Mouse (Mus musculus) adrenal gland, postnatal 36 days (tissue): ENCODE data around the gene Edf1. TPM values are rescaled to one million over a fixed set of nuclear protein-coding genes. Genes with fewer than 3 reads are reported as not detected.

Experiments
- DNase-seq, 2 experiments: peaks; one replicate each; pipeline ENCODE4 v3.0.0; 2021; ENCODE audit warnings: mixed read lengths in 1 of 2
- total RNA-seq, 2 experiments: library from RNA; stranded (reverse); gene quantifications; 2 replicates each; pipeline ENCODE4 v1.2.3; 2021

Edf1 gene
- total RNA-seq, 2 experiments from 2014 or later: 276 to 288 TPM

DNA sequence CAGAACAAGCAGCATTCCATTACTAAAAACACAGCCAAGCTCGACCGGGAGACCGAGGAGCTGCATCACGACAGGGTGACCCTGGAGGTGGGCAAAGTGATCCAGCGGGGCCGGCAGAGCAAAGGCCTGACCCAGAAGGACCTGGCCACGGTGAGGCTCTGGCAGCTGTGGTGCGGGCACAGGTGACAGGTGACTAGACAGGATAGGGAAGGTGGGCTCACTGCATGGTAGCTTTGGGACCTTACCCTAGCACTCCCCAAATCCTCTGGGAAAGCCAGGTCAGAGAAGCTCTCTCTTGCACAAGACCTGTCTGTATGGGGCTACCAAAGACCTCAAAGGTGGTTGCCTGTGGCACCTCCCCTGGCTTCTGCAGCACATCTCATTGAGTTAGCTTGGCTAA lies 2.9 kb downstream of the Edf1 start:
- no peak for DNase-seq

GRCm38 (mm10) chr2:25561946-25562345 lies 4.3 kb downstream of the Edf1 start:
- no peak for DNase-seq

- DNase-seq: no peak
Measured at GRCm38 (mm10) chr2:25565741-25566140, 8.1 kb downstream of the Edf1 start.

- DNase-seq: no peak
Measured at GRCm38 (mm10) chr2:25566558-25566957, 8.9 kb downstream of the Edf1 start.

- DNase-seq: no peak
Measured at GRCm38 (mm10) chr2:25568473-25569019, 10.9 kb downstream of the Edf1 start.

DNA sequence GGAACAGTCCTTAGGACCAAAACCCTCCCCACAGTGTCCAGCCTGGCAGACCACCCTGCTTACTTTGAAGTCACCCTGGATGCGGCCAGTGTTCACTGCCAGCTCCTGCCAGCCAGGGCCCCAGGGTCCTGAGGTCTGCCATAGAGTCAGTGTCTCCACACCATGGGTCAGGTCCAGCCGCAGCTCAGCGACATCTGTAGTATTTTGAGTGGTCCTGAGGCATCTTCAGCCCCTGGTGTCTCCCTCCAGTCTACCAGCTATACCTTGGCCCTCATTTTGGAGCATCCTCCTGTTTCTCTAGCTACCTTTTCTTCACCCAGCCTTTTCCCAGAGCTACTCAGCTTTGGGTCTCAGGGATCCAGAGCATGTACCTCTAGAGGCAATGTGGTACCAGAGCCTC lies 11.7 kb downstream of the Edf1 start:
- no peak for DNase-seq

DNA sequence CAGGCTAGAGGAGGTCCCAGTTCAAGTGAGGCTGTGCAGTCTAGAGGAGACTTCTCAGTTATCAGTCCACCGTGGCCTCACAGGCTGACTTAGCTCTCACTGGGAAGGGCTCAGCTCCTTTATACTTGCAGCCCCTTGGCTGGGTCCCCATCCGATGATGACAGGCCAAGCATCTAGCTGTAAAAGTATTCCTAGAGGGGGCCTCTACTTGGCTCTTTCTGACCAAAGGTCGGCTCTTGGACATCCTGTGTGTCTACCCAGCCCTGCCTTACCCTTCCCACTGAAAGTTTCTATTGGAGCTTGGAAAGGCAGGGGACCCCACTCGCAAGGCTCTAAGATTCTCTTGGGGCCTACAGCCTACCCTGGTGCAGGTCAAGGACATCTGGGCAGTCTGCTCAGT lies 13.6 kb downstream of the Edf1 start:
- DNase-seq: no peak

DNA sequence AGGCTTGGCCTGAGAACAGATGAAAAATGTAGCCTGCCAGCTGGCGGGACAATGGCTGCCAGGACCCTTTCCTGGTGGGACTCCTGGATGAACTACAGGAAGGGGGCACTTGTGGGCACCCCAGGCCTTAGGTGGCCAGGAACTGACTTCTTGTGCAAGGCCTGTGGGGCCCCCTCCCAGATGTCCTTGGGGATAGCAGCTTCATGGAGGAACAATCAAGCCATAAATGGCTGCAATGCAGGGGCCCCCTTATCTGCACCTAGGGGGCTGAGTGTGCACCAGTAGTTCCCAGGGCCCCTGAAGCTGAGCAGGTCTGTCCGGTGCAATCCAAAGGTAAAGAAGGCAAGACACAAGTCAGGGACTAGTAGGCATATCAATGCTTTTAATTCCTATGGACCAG lies 15.4 kb downstream of the Edf1 start:
- DNase-seq: no peak

DNA sequence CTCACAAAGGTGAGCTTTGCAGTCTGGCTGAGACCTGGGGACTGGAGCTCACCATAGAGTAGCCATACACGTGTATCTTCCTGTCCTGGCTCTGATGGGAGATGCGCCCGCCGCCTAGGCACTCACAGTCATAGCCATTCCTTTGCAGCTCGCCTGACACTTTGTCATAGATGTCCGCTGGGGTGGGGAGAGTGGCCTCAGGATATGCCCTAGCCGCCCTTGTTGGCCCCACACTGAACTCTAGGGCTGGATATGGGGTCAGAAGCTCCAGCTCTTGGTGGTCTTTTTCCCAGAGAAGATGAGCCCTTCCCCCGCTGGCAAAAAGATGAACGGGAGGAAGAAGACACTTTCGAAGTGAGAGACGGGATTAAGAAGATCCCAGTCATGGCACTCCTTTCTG lies 16.5 kb downstream of the Edf1 start:
- DNase-seq: no peak

GRCm38 (mm10) chr2:25574579-25575431 lies 17.2 kb downstream of the Edf1 start, which contains the start of the genes Mamdc4 and Phpt1:
Gene Mamdc4, minus strand, starts transcription at chr2:25574845.
Gene Phpt1, minus strand, starts transcription at chr2:25575224.
- peak; percentile 97 for DNase-seq

- peak; percentile 57 to 69 for DNase-seq
Measured at GRCm38 (mm10) chr2:25575432-25576027, 17.9 kb downstream of the Edf1 start.

- no peak for DNase-seq
Measured at GRCm38 (mm10) chr2:25576028-25576850, 18.6 kb downstream of the Edf1 start.

DNA sequence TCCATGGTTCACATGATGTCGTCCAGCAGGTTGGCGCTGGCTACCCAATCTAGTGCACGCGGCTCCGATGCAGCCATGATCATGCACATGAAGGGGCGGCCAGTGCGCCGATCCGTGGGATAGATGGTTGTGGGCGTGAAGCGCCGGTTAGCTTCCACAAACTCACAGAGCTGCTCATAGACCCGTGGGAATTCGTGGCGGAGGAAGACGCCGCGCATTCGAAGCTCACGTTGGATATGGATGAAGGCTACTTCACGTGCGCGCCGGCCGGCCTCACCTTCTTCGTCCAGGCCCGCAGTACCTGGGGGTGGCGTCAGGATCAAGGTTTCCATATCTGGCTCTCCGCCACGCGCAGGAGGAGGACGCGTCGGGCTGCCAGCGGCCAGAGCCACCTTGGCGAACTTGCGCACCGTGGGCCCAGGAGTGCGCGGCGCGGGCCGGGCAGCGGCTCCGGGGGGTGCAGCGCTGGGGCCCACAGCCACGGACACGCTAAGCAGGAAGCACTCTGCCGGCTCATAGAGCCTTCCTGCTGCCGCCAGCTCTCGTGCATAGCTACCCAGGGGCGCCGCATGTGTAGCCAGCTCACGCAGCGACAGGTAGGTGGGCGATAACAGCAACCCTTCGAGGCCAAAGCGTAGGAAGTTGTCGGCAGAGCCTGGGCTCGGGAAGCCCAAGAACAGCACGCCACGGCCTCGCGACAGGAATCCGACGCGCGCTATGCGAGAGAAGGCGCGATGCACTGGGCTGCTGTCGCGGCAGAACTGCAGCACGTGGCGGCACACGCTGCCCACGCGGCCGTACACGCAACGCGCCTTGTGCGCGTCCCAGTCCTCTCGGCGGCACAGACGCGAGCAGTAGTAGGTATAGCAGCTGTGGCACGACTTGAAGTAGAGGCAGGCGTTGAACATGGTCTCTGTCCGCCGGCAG lies 19.6 kb downstream of the Edf1 start:
- no peak for DNase-seq

DNA sequence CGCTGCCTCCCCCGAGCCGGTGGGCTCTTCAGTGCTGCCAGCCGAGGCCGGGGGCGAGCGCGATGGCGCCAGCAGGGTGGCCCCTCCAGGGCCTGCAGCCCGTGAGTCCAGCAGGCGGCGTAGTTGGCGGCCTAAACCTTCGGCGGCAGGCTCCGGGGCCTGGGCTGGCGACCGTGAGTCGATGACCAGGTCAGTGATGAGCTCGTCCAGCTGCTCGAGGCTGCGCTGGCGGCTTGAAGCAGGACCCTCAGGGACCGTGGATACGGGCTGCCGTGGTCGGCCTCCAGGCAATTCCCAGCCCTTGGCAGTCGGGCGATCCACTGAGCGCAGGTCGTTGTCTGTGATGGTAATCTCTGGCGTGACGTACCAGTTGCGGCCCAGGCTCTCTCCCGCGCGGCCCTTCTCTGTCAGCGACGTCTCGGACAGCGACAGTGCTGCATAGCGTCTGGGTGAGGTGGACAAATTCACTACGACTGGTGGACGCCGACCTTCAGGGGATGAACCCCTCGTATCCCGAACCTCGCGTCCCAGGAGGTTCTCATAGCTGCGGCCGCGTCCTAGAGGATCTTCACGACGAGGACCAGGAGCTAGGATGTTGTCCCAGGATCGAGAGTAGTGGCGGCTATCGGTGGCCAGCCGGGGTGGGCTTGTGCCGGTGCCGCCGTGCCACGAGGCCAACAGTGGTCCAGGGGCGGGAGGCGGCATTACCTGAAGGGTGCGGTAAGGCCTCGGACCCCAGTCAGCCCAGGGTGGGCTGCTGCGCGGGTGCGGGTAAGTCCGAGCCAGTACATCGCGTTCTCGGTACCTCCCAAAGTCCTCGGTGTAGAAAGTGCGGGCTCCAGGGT lies 20.5 kb downstream of the Edf1 start:
- DNase-seq: no peak

DNA sequence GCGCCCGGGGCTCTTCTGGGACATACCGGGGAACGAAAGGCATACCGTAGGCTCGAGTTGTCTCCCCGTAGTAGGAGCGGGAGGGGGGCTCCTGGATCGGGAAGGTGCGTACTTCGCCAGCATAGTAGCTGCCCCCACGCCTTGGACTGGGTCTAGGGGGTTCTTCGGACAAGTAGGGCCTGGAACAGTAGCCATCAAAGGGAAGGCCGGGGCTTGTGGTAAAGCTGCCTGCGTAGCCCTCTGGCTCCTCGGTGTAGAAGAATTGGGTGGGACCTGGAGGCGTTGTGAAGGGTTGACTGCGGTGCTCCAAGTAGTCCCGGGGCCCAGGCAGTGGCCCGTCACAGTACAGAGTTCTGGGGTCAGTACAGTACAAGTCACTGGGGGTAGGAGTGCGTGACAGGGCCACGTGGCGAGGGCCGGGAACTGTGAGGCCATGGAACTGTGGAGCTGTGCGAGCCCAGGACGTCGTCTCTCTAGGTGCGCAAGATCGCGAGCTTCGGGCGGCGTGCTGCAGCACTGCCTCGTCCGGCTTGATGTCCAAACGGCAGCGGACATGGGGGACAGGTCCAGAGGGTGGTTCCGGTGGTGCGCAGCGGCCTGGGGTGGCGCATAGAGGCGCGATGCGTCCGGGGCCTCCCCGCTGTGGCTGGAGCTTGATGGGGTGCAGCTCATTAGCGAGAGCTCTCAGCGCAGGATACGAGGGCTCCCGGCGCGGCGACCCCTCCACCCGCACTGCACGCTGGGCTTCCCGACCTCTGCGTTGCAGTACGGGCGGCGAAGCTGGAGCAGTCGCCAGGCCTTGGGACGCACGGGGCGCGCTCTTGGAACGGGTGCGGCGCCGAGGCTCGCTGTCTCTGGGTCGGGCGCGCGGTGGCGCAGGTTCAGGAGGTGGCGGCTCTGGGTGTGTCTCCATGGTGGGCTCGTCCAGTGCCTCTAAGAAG lies 21.4 kb downstream of the Edf1 start:
- no peak for DNase-seq

GRCm38 (mm10) chr2:25579737-25580460 lies 22.3 kb downstream of the Edf1 start:
- no peak for DNase-seq

DNA sequence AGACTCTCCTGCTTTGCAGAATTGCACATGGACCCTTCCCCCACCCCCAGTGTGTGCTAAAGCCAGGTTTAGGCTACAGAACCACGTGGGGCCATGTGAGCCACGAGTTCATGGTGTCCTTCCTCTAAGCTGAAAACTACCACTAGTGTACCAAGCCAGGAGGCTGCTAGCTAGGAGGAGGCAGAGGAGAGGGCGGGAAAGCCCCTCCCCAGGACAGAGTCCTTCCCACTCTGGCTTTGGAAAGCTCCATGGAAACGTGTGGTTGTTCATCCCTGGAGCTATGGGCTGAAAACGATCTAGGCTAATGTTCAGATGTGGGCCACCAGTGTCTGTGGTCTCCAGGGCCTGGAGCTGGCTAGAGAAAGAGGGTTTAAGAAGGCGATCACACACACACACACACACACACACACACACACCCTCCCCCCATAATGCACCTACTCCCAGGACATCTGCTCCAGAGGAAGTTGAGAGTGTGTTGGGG lies 23.0 kb downstream of the Edf1 start:
- DNase-seq: no peak

DNA sequence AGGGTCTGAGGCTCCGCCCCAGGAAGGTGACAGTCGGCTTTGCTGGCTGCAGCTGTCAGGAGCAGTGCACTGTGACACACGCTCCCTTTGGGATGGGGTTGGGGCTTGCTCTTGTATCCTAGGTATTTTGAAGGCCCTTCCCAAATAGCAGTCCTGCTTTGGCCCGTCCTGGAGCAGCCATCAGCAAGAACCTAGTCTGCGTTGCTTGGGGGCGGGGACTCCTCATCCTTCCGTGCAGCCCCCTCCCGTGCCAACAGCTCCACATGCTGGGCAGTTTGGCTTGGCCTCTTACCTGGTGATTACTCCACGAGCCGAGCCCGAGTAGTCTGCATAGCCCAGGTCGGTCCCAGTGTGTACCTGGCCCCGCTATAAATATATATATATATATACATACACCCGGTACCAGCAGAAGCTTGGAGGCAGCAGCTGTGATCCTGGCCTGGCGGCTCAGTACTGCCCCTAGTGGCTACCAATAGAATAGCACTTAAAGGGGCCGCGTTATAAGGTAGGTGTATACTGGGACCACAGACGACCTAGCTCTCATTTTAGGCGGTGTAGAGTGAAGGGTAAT lies 23.7 kb downstream of the Edf1 start, which contains the start of gene Ajm1:
TSS of gene Ajm1 (minus strand) at position 464 of the 571 bp plus-strand sequence.
- DNase-seq: peak; percentile 56 to 72
